Mouse (Mus musculus) erythroblast, adult 5-6 weeks (primary cell): ENCODE measurements around the gene Gm17482. TPM values are rescaled to one million over a fixed set of nuclear protein-coding genes. Genes with fewer than 3 reads are reported as not detected.
"Not testable (repeated sequence)": the region's sequence is repeated elsewhere in the genome, so short reads cannot be mapped to it uniquely, and the experiment has no call there.

Experiments used
- ATAC-seq: replicated peaks from 2 replicates; pipeline ENCODE4 v1.8.0; 2016; ENCODE audit warnings: moderate number of reproducible peaks, mild to moderate bottlenecking, moderate TSS enrichment, inconsistent platforms; ENCODE audit not compliant: poor library complexity, low FRiP score, severe bottlenecking
- total RNA-seq, 2 experiments: library from RNA; stranded (forward) in 1 of 2; stranded (reverse) in 1 of 2; fragments of 150-400 nt in 1 of 2; fragments of 200-764, 138-1000 nt in 1 of 2; gene quantifications; 2 replicates each; pipeline versions ENCODE4 v1.2.3 to v1.2.4; 2015 to 2017; ENCODE audit warnings: low replicate concordance in 2 of 2

Gm17482 gene
- not detected in 2 replicates for total RNA-seq (2015; ENCODE audit: low replicate concordance)
- not detected in 2 replicates for total RNA-seq (2017; ENCODE audit: low replicate concordance)

DNA sequence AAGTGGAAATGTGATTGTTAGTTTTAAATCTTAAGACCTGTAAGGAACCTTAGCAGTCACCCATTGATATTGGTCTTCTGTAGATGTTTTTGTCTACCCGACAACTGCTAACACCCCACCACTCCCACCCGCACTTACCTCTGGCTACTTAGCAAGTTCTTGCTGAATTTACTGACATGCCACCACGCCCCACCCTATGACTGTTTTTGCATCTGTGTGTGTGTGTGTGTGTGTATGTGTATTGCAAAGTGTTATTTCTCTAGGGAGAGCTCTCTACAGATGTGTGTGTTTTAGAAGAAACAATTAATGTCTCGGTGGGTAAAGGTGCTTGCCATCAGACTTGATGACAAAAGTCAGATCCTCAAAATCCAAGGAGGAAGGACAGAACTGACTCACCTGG is at the start of gene Gm17482:
Gene Gm17482, plus strand, starts transcription at position 301 of the 400 bp plus-strand sequence.
- no peak for ATAC-seq

DNA sequence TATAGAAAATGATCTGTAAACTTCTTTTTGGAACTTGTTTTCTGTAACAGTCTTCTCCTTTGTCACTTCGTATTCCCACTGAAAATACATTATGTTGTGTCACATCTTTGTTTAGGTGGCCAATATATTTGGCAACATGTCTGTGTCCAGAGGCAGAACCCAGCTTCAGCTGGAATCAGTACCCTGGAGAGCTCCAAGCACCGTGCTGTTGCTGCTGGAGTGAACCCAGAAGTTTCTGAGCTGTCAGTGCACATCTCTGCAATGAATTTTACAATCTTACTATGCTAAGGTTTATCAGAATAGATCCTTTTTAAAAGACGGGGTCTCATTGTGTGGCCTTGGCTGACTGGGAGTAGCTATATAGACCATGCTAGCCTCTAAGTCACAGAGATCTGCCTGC is 48.3 kb upstream of the Gm17482 start:
- ATAC-seq = no peak

DNA sequence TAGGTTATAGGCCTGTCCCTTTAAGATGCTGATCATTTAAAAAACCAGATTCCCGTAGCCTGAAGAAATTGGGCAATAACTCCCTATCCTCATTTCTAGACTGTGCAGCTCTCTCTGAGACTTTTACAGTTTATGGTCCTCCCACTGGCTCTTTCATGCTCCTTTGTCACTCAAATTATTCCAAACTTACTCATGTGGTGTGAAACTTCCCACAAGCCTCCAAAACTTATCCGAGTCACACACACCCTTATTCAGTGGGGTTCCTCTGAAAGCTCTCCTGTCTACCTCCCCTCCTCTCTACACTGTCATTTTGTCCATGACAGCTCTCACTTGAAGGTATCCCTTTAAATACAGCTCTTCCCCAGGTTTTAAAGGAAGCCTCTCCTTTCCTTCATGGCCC is 46.0 kb upstream of the Gm17482 start:
- ATAC-seq = no peak

DNA sequence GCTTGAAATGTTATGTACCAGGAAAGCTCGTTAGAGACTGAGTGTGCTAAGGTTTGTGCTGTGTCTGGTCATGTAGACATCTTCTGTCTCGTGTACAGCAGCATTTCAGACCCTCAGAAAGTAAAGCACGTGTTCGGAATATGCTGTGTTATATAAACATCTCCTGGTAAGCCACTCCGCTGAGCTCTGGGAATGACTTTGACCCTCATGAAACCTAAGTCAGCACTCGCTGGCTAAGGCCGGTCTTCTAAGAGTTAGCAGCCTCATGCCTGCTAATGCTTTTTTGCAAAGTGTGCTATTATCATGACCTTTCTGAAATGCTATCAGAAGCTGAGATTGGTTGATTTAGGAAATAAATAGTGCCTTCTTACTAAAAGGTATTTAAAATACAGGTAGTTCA is 36.0 kb upstream of the Gm17482 start:
- ATAC-seq = no peak

DNA sequence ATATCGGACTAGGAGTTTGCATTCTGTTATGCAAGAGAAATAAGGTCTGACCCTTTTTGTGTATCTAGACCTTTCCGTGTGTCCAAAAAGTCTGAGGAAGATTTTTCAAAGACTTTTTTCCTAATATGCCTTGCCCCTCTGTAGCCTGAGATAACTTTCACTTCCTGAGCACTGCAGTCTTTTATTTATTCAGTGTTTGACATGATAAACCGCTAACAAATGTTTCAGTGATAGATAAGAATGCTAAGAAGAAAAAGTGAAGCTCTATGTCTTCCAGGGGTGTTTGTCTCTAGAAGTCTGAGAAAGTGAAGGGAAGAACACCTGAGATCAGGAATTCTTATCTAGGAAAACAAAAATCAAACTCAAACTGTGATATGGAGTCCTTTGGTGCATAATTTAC is 26.4 kb upstream of the Gm17482 start:
- ATAC-seq = no peak

DNA sequence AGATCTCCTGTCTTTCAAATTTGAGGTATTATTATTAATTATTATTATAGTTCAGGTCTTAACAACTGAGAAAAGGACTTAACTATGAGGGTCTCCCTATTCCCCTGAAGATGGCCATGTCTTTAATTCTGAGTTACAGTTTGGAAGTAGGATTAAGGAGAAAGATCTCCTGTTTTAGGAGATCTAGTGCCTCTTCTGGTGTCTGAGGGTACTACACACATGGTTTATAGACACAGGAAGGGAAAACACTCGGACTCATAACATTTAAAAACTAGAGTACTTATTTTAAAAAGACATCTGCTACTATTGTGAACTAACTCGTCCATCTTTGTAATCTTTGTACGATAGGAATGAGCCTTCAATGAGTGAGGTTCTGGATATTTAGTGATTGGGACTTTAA is 24.1 kb upstream of the Gm17482 start:
- no peak for ATAC-seq

DNA sequence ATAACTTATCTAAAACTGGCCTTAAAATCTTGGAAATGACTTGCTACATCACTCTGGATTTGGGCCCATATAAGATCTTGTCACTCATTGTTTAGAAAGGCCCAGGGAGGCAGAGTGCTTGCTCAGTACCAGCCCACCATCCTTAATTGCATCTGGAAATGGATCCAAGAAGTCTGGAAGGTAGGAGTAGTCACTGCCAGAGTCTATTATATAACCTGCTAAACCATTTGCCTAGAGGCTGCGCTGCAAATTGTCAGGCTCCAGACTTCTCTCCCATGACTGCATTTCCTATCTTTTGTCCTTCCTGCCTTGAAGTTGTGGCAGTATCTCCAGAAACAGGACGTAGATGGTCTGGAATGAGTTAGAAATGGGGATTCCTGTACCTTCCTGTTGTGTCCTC is 17.0 kb upstream of the Gm17482 start:
- no peak for ATAC-seq

DNA sequence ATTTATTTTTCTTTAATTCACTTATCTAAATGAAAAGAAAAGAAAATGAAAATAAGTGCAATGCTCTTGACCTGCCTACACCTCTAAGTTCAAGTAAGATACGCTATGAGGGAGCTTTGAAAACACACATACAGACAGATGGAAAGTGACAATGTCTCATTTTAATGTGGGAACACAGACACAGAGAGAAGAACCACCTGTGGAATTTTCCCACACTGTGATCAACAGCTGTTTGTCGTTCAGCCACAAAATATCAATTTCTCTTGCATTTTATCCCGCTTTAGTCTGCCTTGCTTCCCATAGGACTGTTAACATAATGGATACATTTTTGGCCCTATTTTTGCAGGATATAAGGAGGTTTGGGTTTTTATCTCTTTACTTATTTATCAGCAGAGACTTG is 16.3 kb upstream of the Gm17482 start:
- no peak for ATAC-seq

DNA sequence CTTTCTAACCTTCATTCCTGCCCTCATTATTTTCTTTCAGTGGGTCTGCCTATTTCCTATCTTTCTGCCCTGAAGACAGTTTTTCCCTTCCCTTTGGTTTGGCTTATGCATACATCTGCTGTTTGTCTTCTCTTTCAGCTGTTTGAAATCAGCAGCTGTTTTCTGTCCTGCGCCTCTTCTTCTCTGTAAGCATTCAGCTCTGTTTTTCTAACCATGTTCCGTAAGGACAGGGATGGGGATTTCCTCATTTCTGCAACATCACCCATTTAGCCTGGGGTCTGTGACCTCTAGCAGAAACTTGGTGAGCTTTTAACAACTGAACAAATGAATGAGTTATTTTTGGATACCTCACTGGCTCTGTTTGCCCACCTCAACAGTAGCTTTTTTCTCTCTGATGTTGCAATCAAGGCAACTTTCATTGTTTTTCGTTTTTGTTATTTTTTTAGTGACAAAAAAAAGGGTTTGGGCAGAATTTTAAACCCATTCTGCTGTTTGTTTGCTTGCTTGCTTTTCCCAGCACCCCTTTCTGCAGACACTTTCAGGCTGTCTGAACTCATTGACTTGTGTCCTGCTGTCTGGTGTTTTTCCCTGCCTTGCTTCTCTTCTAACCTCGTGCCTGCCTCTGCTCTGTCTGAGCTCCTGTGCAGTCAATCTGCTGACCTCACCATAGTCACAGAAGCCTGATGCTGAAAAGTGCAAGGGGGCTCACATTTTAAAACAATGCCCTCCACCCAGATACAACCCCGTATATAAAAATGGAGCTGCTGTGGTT is 14.8 kb upstream of the Gm17482 start:
- no peak for ATAC-seq

DNA sequence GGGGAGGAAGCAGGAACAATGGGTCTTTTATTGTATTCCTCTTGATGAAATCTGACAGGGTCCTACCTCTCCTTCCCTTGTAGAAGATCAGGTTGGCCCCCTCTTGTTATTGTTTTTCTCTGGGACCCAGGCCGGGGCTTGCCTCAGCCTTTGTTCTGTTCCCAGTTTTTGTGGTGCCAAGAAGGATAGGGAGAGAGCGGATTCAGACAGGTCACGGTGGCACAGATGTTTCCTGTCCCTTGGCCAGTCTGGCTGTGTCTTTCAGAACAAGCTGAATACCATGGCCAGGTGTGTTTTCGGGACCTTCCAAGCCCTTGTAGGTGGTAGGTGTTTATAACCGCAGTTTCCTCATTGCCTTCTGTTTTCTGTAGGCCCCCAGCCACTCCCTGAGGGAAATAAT is 14.0 kb upstream of the Gm17482 start:
- no peak for ATAC-seq

DNA sequence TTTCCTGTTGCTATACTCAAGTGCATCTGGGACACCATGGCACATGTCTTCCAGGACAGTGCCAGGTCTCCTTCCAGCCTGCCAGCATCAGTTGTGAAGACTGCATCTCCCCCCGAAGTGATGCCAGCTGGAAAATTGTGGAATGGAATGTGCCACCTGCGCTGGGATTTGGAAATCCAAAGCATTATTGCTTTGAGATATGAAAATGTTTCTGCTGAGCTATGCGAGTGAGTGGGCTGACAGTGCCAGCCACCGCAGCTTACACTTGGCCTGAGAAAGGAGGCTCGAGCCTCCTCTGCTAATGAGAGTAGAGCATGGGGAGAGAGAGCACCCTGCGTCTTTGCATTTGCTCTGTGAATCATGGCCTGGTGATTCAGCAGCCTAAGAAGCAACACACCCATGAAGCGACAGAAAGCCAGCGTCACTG is 5.9 kb upstream of the Gm17482 start:
- no peak for ATAC-seq

DNA sequence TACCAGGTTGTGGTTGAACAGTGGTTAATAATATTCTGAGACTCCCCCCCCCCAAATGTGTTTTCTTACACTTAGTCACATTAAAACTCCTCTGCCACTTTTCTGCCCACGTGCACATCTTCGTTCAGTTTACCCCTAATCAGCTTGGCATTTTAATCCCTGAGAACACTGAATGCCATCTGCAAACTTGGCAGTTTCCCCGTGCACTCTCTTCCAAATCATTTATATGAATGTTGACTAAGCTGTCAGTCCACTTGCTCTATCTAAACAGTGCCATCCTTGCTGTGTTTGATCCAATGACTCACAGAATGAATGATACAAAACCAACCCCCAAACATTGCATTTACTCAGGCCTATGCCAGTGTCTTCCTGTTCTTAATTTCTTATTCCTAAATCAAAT is 1.6 kb upstream of the Gm17482 start:
- ATAC-seq = no peak

DNA sequence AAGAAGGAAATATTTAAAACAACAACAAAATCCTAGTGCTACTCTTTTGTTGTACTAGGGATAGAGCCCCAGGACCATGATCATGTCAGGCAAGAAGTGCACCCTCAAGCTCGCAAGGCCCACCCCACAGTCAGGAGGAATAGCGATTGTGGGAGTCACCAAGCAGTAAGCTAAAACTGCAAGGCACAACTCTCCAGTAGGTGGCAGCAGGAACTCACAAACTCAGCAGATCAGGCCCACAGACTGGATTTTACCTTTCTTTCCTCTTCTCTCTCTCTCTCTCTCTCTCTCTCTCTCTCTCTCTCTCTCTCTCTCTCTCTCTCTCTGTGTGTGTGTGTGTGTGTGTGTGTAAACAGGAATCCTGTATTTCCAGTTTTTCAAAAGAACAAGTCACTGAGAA is 386 bp downstream of the Gm17482 start:
- ATAC-seq = no peak; the same call in 1 of the 2 replicates

DNA sequence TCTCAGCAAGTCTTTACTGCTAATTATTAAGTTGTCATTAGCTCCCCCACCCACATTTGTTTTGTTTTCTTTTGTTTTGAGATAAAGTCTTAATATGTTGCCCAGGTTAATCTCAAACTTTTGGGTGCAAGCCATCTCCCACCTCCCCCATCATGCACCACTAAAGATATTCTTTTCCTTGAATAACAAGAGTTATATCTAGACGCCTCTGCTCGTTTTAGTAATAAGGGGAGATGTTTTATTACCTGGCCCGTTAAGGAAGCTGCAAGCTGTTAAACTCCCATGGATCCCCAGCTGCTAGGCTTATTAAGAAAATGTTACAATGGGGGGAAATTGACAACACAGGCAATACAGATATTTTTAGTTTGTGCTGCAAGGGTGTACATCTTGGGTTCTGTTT is 3.4 kb downstream of the Gm17482 start:
- no peak for ATAC-seq

DNA sequence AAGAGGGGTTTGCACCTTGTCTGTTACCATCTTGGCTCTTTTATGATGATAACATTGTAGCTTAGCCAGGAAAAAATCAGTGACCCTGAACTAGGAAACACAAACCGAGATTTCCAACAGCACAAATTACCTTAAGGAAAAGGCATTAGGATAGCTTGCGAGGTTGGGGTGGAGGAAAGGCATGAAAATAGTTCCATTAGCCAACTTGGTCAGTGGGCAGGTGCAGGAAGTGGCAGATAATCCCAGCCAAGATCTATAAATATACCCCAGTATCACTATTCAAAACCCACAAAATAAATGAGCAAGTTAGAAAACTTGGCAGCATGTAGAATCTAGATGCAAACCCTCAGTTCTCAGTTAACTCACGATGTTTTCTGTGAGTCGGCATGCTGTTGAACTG is 4.7 kb downstream of the Gm17482 start:
- no peak for ATAC-seq

DNA sequence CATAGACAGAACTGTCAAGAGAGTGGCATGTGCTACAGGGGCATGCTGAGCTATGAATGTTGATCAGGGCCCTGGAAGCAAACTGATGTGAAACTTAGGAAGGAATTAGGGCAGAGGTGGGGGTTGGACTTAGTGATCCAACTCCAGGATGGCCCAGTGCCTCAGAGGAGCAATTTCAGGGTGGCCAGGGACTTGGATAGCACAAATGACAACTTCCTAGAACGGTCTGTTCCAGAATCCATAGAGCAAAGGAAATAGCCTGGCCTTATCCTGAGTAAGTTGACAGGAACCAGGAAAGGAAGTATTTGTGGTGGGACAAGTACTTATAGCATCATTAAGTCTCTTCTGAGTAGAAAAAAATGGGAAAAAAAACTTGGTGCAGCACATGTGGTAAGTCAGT is 5.4 kb downstream of the Gm17482 start:
- ATAC-seq = no peak

DNA sequence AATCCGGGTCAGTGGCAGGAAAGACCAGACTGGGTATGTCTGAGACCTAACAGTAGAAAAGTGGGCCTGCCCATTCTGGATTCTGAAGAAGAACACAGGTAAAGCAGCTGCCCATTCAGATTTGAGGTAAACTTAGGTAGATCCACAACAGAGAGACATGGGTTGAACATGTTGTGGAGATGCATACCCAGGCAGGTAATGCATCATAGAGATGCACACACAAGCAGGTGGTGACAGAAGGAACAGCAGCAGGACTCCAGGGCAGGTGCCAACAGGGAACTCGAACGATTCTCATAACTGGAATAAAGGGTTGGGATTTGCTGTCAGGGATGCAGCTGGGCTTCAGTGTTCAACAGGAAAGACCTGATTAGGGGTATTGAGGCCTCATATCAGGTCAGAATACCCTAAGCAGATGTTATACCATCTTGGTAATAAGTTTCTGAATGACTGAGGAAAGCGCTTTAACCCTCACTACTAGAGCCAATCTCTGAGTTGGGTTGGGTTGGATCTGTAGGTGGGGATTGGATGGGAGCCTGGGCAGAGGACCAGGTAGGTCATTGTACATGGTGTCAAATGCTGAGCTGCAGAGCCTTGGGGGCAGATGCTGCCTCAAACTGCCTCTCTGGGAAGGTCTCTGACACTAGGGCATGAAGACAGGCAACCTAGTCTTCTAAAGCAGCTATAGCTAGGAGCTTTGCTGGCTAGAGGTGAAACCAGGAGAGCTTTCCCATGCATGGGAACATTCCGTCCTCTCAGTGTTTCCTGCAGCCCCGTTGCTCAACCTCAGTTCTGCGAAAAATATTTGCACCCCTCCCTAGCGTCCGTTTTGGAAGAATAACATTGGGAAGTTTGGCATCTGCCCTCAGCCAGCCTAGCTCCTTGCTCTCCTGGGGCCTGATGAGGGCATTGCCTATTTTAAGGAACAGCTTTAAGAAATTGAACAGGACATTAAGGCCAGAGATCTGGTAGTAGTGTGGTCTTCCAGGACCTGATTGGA is 11.2 kb downstream of the Gm17482 start:
- ATAC-seq = no peak

DNA sequence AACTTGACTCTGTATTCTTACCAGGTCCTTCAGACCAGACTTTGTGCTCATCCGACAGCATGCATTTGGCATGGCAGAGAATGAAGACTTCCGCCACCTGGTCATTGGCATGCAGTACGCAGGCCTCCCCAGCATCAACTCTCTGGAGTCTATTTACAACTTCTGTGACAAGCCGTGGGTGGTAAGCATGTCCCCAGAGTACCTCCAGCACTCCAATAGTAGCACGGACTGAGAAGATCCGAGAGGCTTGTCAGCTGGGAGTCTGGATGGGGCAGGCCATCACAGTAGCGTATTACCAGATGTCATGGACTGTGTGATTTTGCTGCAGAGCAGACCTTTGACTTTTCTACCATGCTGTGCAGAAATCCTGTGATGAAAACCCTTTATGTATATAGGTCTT is 12.2 kb downstream of the Gm17482 start:
- ATAC-seq = no peak

DNA sequence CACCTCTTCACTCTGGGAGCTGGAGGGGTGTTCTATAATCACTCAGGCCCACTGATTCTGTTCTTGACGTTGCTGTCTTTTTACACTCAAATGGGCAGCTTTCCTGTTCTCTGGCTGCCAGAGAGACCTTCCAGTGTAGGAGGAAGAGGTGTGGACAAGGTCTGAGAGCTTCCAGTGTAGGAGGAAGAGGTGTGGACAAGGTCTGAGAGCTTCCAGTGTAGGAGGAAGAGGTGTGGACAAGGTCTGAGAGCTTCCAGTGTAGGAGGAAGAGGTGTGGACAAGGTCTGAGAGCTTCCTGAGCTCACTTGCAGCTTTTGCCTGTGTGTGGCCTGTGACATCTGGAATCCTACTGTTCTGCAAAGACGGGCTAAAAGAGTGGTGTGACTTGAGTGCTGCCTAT is 13.3 kb downstream of the Gm17482 start:
- ATAC-seq = not testable (repeated sequence)

DNA sequence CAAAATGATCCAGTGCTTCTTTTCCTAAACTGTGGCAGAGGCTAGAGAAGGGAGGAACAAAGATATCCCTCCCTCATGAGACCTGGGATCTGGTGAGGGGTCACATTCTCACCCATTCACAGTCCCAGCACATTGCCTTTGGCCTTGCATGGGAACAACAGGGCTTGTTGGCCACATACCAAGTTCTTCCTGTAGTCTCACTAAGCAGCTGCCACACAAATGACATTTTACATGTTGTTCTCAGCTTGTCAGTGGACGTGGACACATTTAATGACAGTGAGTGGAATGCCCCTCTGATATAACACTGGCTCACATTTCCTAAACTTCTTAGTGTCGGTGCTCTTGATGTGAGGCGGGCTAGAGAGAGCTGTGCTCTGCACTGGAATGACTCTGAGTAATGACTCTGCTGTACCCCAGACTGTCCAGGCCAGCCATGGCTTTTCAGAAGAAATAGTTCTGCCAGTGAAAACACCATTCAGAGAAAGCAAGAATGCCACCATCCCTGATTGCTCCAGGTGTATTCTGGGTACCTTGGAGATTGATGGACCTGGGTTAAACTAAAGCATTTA is 14.1 kb downstream of the Gm17482 start:
- no peak for ATAC-seq
